Mouse (Mus musculus) layer of hippocampus, adult 2 months (tissue): ENCODE measurements around the gene Kcnn4. TPM values are rescaled to one million over a fixed set of nuclear protein-coding genes. Genes with fewer than 3 reads are reported as not detected.

Experiments used
- DNase-seq, 2 experiments: peaks; one replicate each; pipeline ENCODE4 v3.0.0; 2022; ENCODE audit warnings: low spot score in 2 of 2
- H3K27ac ChIP-seq: fragments of 200-600 bp; 2 replicates; pipeline ENCODE4 v1.8.1; 2022
- H3K4me3 ChIP-seq: fragments of 200-600 bp; 2 replicates; pipeline ENCODE4 v1.8.1; 2022; ENCODE audit warnings: mild to moderate bottlenecking
- CTCF ChIP-seq: fragments of 200-600 bp; conservative IDR thresholded peaks from 2 replicates; pipeline ENCODE4 v1.8.1; 2022; ENCODE audit warnings: antibody characterized with exemption, mild to moderate bottlenecking, moderate library complexity
- microRNA-seq, 2 experiments: library from miRNA; unstranded; fragments of <30 nt; microRNA quantifications; one replicate each; pipeline ENCODE4 v1.2.0; 2021
- total RNA-seq, 2 experiments: library from RNA; stranded (reverse); gene quantifications; 2 replicates each; pipeline ENCODE4 v1.2.3; 2021

Gene Kcnn4
- total RNA-seq, 2 experiments from 2014 or later = 0.64 to 0.67 TPM

- Histone ChIP-seq H3K27ac (no peak overlapping the region), H3K4me3 (no peak overlapping the region)
- no peak for TF ChIP-seq CTCF
- no peak for DNase-seq
These were observed 54.1 kb downstream of the Kcnn4 start for GRCm38 (mm10) chr7:24423956-24424732.

- DNase-seq = no peak
- TF ChIP-seq CTCF = no peak
- no peak overlapping the region for H3K27ac ChIP-seq
- no peak overlapping the region for H3K4me3 ChIP-seq
These were observed 55.9 kb downstream of the Kcnn4 start for GRCm38 (mm10) chr7:24425919-24426318.

- Histone ChIP-seq H3K4me3 (no peak overlapping the region), H3K27ac (no peak overlapping the region)
- TF ChIP-seq CTCF = no peak
- DNase-seq = no peak
These were observed 57.1 kb downstream of the Kcnn4 start for GRCm38 (mm10) chr7:24427168-24427567.

GRCm38 (mm10) chr7:24428725-24429124, 58.7 kb downstream of the Kcnn4 start:
- Histone ChIP-seq H3K4me3 (no peak overlapping the region), H3K27ac (no peak overlapping the region)
- DNase-seq = no peak
- TF ChIP-seq CTCF = no peak

GRCm38 (mm10) chr7:24429413-24430112, 59.5 kb downstream of the Kcnn4 start:
- Histone ChIP-seq H3K27ac (peak overlapping the region; percentile 36; the same call in 1 of the 2 replicates), H3K4me3 (no peak overlapping the region)
- DNase-seq = peak; percentile 73 to 84
- no peak for TF ChIP-seq CTCF

- Histone ChIP-seq H3K4me3 (no peak overlapping the region), H3K27ac (no peak overlapping the region)
- TF ChIP-seq CTCF = no peak
- DNase-seq = no peak
These were observed 60.7 kb downstream of the Kcnn4 start for GRCm38 (mm10) chr7:24430551-24431345.

GRCm38 (mm10) chr7:24431713-24432112, 61.6 kb downstream of the Kcnn4 start:
- TF ChIP-seq CTCF = no peak
- no peak overlapping the region for H3K27ac ChIP-seq
- no peak overlapping the region for H3K4me3 ChIP-seq
- no peak for DNase-seq

GRCm38 (mm10) chr7:24435305-24435704, 65.2 kb downstream of the Kcnn4 start:
- Histone ChIP-seq H3K4me3 (no peak overlapping the region), H3K27ac (no peak overlapping the region)

More at GRCm38 (mm10) chr7:24435305-24435704, 65.2 kb downstream of the Kcnn4 start:
- DNase-seq = no peak
- TF ChIP-seq CTCF = no peak

Small RNA genes within 50 kb of the gene (microRNA-seq; reads per million reads assigned to microRNA genes)
- 0 reads per million in 2 experiments for gene Gm27592

Other genes with a start within 250 kb of the Kcnn4 start
- gene Zfp235, start 236.1 kb upstream of the Kcnn4 start, total RNA-seq = 10 to 100 TPM; 21.1 to 21.8 TPM
- gene Zfp114, start 195.2 kb upstream of the Kcnn4 start, total RNA-seq = 1 to 10 TPM; 3.4 to 4.3 TPM
- gene Zfp111, start 158.8 kb upstream of the Kcnn4 start, total RNA-seq = 10 to 100 TPM; 11.0 TPM
- gene Zfp109, start 132.7 kb upstream of the Kcnn4 start, total RNA-seq = 1 to 10 TPM; 8.6 TPM
- gene Zfp108, start 115.5 kb upstream of the Kcnn4 start, total RNA-seq = 1 to 10 TPM; 8.0 to 8.6 TPM
- 10 to 100 TPM; 14.8 to 15.2 TPM for gene Zfp93, start 99.8 kb upstream of the Kcnn4 start, total RNA-seq
- 10 to 100 TPM; 21.6 to 24.2 TPM for gene Zfp61, start 69.0 kb upstream of the Kcnn4 start, total RNA-seq
- gene Zfp94, start 53.6 kb upstream of the Kcnn4 start, total RNA-seq = 10 to 100 TPM; 16.6 to 17.5 TPM
- gene Tescl, start 36.3 kb upstream of the Kcnn4 start, total RNA-seq = not detected
- gene Lypd5, start 21.1 kb upstream of the Kcnn4 start, total RNA-seq = not detected
- gene Smg9, start 29.4 kb downstream of the Kcnn4 start, total RNA-seq = 10 to 100 TPM; 34.6 to 43.6 TPM
- gene Irgc1, start 82.0 kb downstream of the Kcnn4 start, total RNA-seq = not detected
- under 1 TPM; 0.23 to 0.32 TPM for gene Plaur, start 92.2 kb downstream of the Kcnn4 start, total RNA-seq
- gene Cadm4, start 111.8 kb downstream of the Kcnn4 start, total RNA-seq = 100 to 1,000 TPM; 128 to 132 TPM
- gene Zfp428, start 136.7 kb downstream of the Kcnn4 start, total RNA-seq = 10 to 100 TPM; 32.6 to 41.6 TPM
- gene AC161166.1, start 142.2 kb downstream of the Kcnn4 start, total RNA-seq = not detected
- gene Irgq, start 160.4 kb downstream of the Kcnn4 start, total RNA-seq = 10 to 100 TPM; 61.9 to 63.0 TPM
- gene Pinlyp, start 175.9 kb downstream of the Kcnn4 start, total RNA-seq = not detected
- gene Xrcc1, start 176.0 kb downstream of the Kcnn4 start, total RNA-seq = 10 to 100 TPM; 38.9 to 40.9 TPM
- gene Ethe1, start 217.3 kb downstream of the Kcnn4 start, total RNA-seq = 10 to 100 TPM; 10.1 to 11.0 TPM
- 1 to 10 TPM; 5.2 to 6.7 TPM for gene Zfp575, start 217.4 kb downstream of the Kcnn4 start, total RNA-seq
- gene Phldb3, start 240.5 kb downstream of the Kcnn4 start, total RNA-seq = under 1 TPM in 1 of 2 experiments, not detected in 1; 0.22 TPM